Mouse (Mus musculus) neural tube, embryonic 13.5 days (tissue): ENCODE results near the gene Sh2d7. TPM values are rescaled to one million over a fixed set of nuclear protein-coding genes. Genes with fewer than 3 reads are reported as not detected.
"Not testable (repeated sequence)": the region's sequence is repeated elsewhere in the genome, so short reads cannot be mapped to it uniquely, and the experiment has no call there.

ENCODE experiments used
- ATAC-seq: fragments of 200-750 bp; cut with Nextera tagmentation; 2 replicates; pipeline ENCODE4 v1.8.0; 2017; ENCODE audit warnings: low read depth, mild to moderate bottlenecking, moderate TSS enrichment, moderate library complexity
- H3K27ac ChIP-seq: fragments of 300-500 bp; sonication (generic); replicated peaks from 2 replicates; pipeline ENCODE4 v1.5.1; 2015; ENCODE audit warnings: moderate library complexity, mild to moderate bottlenecking, inconsistent platforms
- H3K27me3 ChIP-seq: fragments of 300-500 bp; sonication (generic); 2 replicates; pipeline ENCODE4 v1.6.1; 2015; ENCODE audit warnings: mild to moderate bottlenecking, inconsistent platforms
- H3K36me3 ChIP-seq: fragments of 300-500 bp; sonication (generic); 2 replicates; pipeline ENCODE4 v1.6.1; 2015; ENCODE audit warnings: mild to moderate bottlenecking, inconsistent platforms
- H3K4me1 ChIP-seq: fragments of 300-500 bp; sonication (generic); replicated peaks from 2 replicates; pipeline ENCODE4 v1.6.1; 2015; ENCODE audit warnings: inconsistent platforms
- H3K4me2 ChIP-seq: fragments of 300-500 bp; sonication (generic); 2 replicates; pipeline ENCODE4 v1.6.1; 2015; ENCODE audit warnings: inconsistent platforms, mild to moderate bottlenecking, moderate library complexity
- H3K4me3 ChIP-seq: fragments of 300-500 bp; sonication (generic); 2 replicates; pipeline ENCODE4 v1.5.1; 2015; ENCODE audit warnings: mild to moderate bottlenecking, inconsistent platforms
- H3K9ac ChIP-seq: fragments of 300-500 bp; sonication (generic); 2 replicates; pipeline ENCODE4 v1.6.1; 2015; ENCODE audit warnings: moderate library complexity, mild to moderate bottlenecking, inconsistent platforms
- H3K9me3 ChIP-seq: fragments of 300-500 bp; sonication (generic); 2 replicates; pipeline ENCODE4 v1.6.1; 2016; ENCODE audit warnings: inconsistent platforms
- whole genome bisulfite sequencing: fragments of 180-500 bp; shearing (Covaris S2); methylation state at CpG from one replicate; pipeline ENCODE4 v1.1.7; 2015; 5-methylcytosine and 5-hydroxymethylcytosine counted together
- polyA plus RNA-seq: library from polyadenylated mRNA; unstranded; fragments of >200 nt; fragmentation: Nextera tagmentation; extraction: Ambion mirVana; gene quantifications from 2 replicates; pipeline ENCODE4 v1.2.1, GENCODE M21; 2015

The Sh2d7 gene
- polyA plus RNA-seq, 1 experiment from 2014 or later: not detected

- peak; percentile 34; the same call in 1 of the 2 replicates for ATAC-seq
- H3K27ac ChIP-seq: no peak overlapping the region; the same call in 1 of the 2 replicates
- peaks cover 13% of the 10 kb centered on the region for H3K36me3 ChIP-seq
- WGBS: 32% methylated on average over 5 of the region's 5 CpGs
- H3K4me2 ChIP-seq: peak overlapping the region; percentile 82
- H3K9me3 ChIP-seq: no peaks in the 10 kb centered on the region
- no peaks in the 10 kb centered on the region for H3K27me3 ChIP-seq
- H3K4me1 ChIP-seq: peaks cover 25% of the 10 kb centered on the region
- H3K4me3 ChIP-seq: peak overlapping the region; percentile 70
- H3K9ac ChIP-seq: peak overlapping the region; percentile 56
Observed at GRCm38 (mm10) chr9:54585839-54586198, 47.0 kb downstream of the Sh2d7 start.

DNA sequence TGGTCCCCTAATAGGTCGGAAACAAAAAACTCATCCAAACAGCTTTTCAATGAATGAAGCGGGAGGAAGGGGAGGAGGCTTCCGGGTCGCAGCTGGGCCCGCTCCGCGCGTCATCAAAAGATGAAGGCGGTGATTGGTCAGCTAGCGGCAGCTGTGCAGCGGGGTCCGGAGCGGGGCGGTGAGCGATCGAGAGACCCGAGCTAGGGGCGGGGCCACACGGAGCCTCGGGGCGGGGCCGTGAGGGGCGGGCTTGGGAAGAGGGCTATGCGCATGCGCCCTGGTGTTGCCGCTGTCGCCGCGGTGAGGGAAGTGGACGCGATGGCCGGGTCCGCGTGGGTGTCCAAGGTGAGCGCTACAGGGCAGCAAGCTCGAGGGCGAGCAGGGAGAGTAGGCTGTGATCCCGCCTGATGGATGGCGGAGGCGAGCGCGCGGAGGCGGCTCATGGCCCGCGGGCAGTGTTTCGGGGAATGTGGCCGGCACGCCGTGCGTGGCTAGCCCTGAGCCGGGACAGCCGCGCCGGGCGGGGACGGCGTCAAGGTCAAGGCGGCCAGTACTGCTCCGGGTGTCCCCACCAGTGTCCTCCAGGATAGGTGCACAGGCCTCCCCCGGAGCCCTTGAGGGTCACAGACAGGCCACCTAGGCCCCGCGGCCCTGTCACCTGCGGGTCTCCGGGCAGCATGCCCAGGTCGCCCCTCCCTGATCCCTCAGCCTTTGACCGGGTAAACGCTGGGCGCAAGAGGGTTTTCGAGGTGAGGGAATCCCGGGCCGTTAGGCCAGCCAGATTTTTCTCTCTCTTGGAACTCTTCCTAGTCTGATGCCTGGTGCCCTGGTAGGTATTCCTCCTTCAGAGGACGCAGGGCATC, 47.6 kb downstream of the Sh2d7 start, which contains the start of gene Idh3a:
TSS of gene Idh3a (plus strand) at position 136 of the 863 bp plus-strand sequence.
- Histone ChIP-seq H3K4me2 (peak within 1 kb of the TSS; percentile 82), H3K4me1 (peaks cover 25% of the 10 kb centered on the region), H3K4me3 (peak within 1 kb of the TSS; percentile 70), H3K36me3 (peaks cover 16% of the 10 kb centered on the region), H3K9ac (peak within 1 kb of the TSS; percentile 83), H3K9me3 (no peaks in the 10 kb centered on the region), H3K27me3 (no peaks in the 10 kb centered on the region), H3K27ac (peak within 1 kb of the TSS; percentile 30; the same call in 1 of the 2 replicates)
- ATAC-seq: peak; percentile 99
- under 1% methylated on average over 73 of the region's 73 CpGs for WGBS

GRCm38 (mm10) chr9:54587863-54588262, 49.1 kb downstream of the Sh2d7 start:
- H3K4me3 ChIP-seq: peak overlapping the region; percentile 70; the same call in 1 of the 2 replicates
- H3K27ac ChIP-seq: no peak overlapping the region
- WGBS: 72% methylated on average over 4 of the region's 4 CpGs
- H3K9me3 ChIP-seq: no peaks in the 10 kb centered on the region
- H3K4me2 ChIP-seq: peak overlapping the region; percentile 82
- no peaks in the 10 kb centered on the region for H3K27me3 ChIP-seq
- peaks cover 31% of the 10 kb centered on the region for H3K36me3 ChIP-seq
- H3K9ac ChIP-seq: peak overlapping the region; percentile 8; the same call in 1 of the 2 replicates
- no peak for ATAC-seq
- peaks cover 25% of the 10 kb centered on the region for H3K4me1 ChIP-seq

GRCm38 (mm10) chr9:54593652-54594051, 54.9 kb downstream of the Sh2d7 start:
- H3K4me3 ChIP-seq, H3K4me1 ChIP-seq, H3K27ac ChIP-seq, H3K27me3 ChIP-seq, H3K9me3 ChIP-seq, ATAC-seq, H3K4me2 ChIP-seq, H3K9ac ChIP-seq: not testable (repeated sequence)
- H3K36me3 ChIP-seq: peaks cover 86% of the 10 kb centered on the region
- 76% methylated on average over 4 of the region's 4 CpGs for WGBS

Other genes with a start within 250 kb of the Sh2d7 start
- gene Dmxl2, start 37.4 kb upstream of the Sh2d7 start, polyA plus RNA-seq: 43.7 and 48.2 TPM in 2 replicates
- gene Cib2, start 21.2 kb downstream of the Sh2d7 start, polyA plus RNA-seq: 45.9 and 46.2 TPM in 2 replicates
- 121 and 122 TPM in 2 replicates for gene Idh3a, start 47.4 kb downstream of the Sh2d7 start, polyA plus RNA-seq
- 17.0 TPM in 2 replicates for gene Acsbg1, start 122.9 kb downstream of the Sh2d7 start, polyA plus RNA-seq
- 3.9 and 6.0 TPM in 2 replicates for gene Dnaja4, start 159.9 kb downstream of the Sh2d7 start, polyA plus RNA-seq
- gene Wdr61, start 195.5 kb downstream of the Sh2d7 start, polyA plus RNA-seq: 94.3 and 96.3 TPM in 2 replicates
- 578 and 623 TPM in 2 replicates for gene Crabp1, start 225.8 kb downstream of the Sh2d7 start, polyA plus RNA-seq